Mouse (Mus musculus) gastrocnemius, postnatal 25 days (tissue): ENCODE data around the gene Ufc1. TPM values are rescaled to one million over a fixed set of nuclear protein-coding genes. Genes with fewer than 3 reads are reported as not detected.
"Not testable (repeated sequence)": the region's sequence is repeated elsewhere in the genome, so short reads cannot be mapped to it uniquely, and the experiment has no call there.

Experiments
- DNase-seq: peaks from one replicate; pipeline ENCODE4 v3.0.0; 2022
- total RNA-seq, 2 experiments: library from RNA; stranded (reverse); gene quantifications; 1 replicate in 1 of 2; 2 replicates in 1 of 2; pipeline ENCODE4 v1.2.3; 2021

Gene Ufc1
- total RNA-seq, 2 experiments from 2014 or later: 70.9 to 80.8 TPM

DNA sequence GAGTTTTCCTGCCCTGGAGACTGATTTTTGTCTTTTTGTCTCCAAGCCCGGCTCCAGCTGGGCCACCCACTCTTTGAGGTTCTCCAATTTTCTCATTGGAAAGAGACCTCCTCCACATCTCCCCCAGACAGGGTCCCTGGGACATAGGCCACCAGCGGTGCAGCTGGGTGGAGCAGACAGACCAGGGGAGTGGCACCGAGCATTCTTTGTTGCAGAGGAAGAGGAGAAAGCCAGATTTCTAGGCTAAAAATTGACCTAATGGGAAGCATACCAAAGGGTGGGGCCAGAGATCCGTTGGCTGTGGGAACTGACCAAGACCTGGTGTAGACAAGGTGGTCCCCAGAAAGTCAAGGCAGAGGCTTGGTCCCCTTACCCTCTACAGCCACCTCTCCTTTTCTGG, 46.9 kb downstream of the Ufc1 start:
- no peak for DNase-seq

- no peak for DNase-seq
Measured at GRCm38 (mm10) chr1:171247453-171247841, 47.4 kb downstream of the Ufc1 start.

- DNase-seq: peak; percentile 97
Measured at GRCm38 (mm10) chr1:171246709-171247452, 47.9 kb downstream of the Ufc1 start.

DNA sequence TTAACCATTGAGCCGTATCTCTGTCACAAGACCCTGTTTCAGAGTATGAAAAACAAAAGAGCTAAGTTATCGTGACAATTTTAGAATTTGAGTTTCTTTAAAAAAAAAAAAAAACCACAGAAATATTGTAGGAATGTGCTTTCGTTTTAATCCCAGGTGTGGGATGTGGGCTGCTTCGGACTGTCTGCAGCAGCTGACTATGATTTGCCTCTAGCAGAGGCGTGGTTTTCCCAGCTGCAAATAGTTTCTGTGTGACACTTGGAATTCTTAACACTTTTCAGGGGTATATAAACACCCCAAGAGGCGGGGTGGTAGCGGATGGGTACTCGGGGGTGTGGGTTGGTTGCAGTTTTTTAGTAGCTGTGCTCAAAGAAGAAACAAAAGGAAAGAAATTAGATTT, 49.5 kb downstream of the Ufc1 start:
- no peak for DNase-seq

- not testable (repeated sequence) for DNase-seq
Measured at GRCm38 (mm10) chr1:171241952-171242351, 52.9 kb downstream of the Ufc1 start.

DNA sequence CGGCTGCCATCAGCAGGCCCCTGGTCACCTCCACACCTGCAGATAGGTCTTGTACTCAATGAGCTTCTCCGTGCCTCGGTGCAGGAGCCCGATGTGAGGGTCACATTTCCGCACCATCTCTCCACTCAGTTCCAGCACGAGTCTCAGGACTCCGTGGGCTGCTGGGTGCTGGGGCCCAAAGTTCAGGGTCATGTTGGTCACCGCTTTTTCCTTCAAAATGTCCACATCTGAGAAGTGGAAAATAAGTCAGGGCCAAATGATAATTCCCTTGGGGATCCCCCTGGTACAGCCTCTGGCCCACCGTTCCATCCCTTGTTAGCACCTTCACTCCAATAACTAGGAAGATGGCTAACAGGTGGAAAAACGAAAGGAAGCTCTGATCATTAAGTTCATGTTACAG, 53.9 kb downstream of the Ufc1 start:
- DNase-seq: no peak

DNA sequence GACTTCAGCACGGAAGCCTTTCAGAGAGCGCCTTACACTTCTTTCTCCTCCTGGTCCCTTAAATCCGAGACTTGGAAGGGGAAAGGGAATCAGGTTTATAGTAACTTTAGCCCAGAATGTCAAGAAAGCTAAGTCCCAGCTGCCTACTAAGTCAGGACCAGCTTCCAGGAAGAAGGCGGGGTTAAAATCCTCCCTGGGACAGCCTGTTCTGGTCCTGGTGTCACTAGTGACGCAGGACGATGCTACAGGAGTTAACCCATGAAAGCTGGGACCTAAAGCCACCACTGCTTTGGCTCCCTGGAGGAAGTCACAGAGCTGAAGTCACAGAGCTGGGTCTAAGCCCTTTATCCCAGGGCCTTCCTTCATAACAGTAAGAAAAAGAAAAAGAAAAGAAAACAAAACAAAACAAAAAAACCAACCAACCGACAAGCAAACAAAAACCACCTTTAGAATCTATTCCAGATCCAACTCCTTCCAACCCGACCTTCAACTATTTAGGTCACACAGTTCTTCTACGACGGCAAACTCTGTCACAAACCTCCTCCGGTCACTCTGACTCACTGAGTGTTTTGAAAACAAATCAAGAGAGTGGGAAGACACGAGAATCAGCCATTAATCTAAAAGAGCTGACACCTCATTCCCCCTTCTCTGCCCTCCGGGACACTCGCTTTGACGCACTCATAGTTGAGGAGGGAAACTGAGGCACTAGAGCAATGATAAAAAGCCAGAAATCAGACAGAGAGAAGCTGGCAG, 54.7 kb downstream of the Ufc1 start:
- DNase-seq: peak; percentile 75

Other genes starting within 250 kb of the Ufc1 start
- gene Fcgr3, start 230.1 kb downstream of the Ufc1 start, total RNA-seq: 1 to 10 TPM; 3.7 to 4.6 TPM
- 1 to 10 TPM in 1 of 2 experiments, under 1 TPM in 1; 0.69 to 1.2 TPM for gene Cfap126, start 181.1 kb downstream of the Ufc1 start, total RNA-seq
- 100 to 1,000 TPM; 692 to 785 TPM for gene Sdhc, start 144.4 kb downstream of the Ufc1 start, total RNA-seq
- 100 to 1,000 TPM in 1 of 2 experiments, 10 to 100 TPM in 1; 99.1 to 120 TPM for gene Mpz, start 144.3 kb downstream of the Ufc1 start, total RNA-seq
- gene Pcp4l1, start 98.8 kb downstream of the Ufc1 start, total RNA-seq: 10 to 100 TPM; 15.0 to 48.8 TPM
- gene Nr1i3, start 81.1 kb downstream of the Ufc1 start, total RNA-seq: not detected
- 10 to 100 TPM; 52.0 to 52.5 TPM for gene Tomm40l, start 72.5 kb downstream of the Ufc1 start, total RNA-seq
- not detected for gene Apoa2, start 70.0 kb downstream of the Ufc1 start, total RNA-seq
- gene Fcer1g, start 60.7 kb downstream of the Ufc1 start, total RNA-seq: 1 to 10 TPM; 3.2 to 3.9 TPM
- 1 to 10 TPM in 1 of 2 experiments, under 1 TPM in 1; 0.43 to 1.4 TPM for gene Adamts4, start 44.6 kb downstream of the Ufc1 start, total RNA-seq
- 1,000 to 10,000 TPM in 1 of 2 experiments, 100 to 1,000 TPM in 1; 872 to 1,009 TPM for gene Ndufs2, start 43.6 kb downstream of the Ufc1 start, total RNA-seq
- gene B4galt3, start 24.7 kb downstream of the Ufc1 start, total RNA-seq: 1 to 10 TPM; 8.6 to 9.8 TPM
- 10 to 100 TPM in 1 of 2 experiments, 1 to 10 TPM in 1; 9.4 to 11.6 TPM for gene Ppox, start 13.8 kb downstream of the Ufc1 start, total RNA-seq
- gene Usp21, start 7.0 kb downstream of the Ufc1 start, total RNA-seq: 10 to 100 TPM; 14.2 to 15.7 TPM
- gene Dedd, start 34.1 kb upstream of the Ufc1 start, total RNA-seq: 10 to 100 TPM; 26.4 to 29.6 TPM
- gene Nit1, start 50.6 kb upstream of the Ufc1 start, total RNA-seq: 10 to 100 TPM; 21.8 to 21.9 TPM
- gene Pfdn2, start 50.6 kb upstream of the Ufc1 start, total RNA-seq: 10 to 100 TPM; 85.5 to 89.0 TPM
- not detected for gene Klhdc9, start 65.8 kb upstream of the Ufc1 start, total RNA-seq
- gene Nectin4, start 75.1 kb upstream of the Ufc1 start, total RNA-seq: not detected
- under 1 TPM; 0.49 to 0.86 TPM for gene Arhgap30, start 93.9 kb upstream of the Ufc1 start, total RNA-seq
- 10 to 100 TPM; 24.6 to 25.2 TPM for gene Usf1, start 116.3 kb upstream of the Ufc1 start, total RNA-seq
- gene Tstd1, start 123.8 kb upstream of the Ufc1 start, total RNA-seq: 1 to 10 TPM in 1 of 2 experiments, under 1 TPM in 1; 0.95 to 1.3 TPM
- 1 to 10 TPM; 6.2 to 6.9 TPM for gene F11r, start 142.5 kb upstream of the Ufc1 start, total RNA-seq
- 1 to 10 TPM; 1.6 to 1.9 TPM for gene Alyref2, start 208.5 kb upstream of the Ufc1 start, total RNA-seq
- gene Itln1, start 240.3 kb upstream of the Ufc1 start, total RNA-seq: not detected